Mouse (Mus musculus): ENCODE data around the gene Tagln3.

The Tagln3 gene

GRCm38 (mm10) chr16:45718296-45718695, 6.1 kb downstream of the Tagln3 start:
- DNase-seq, result no peak

GRCm38 (mm10) chr16:45714489-45715150, 9.8 kb downstream of the Tagln3 start:
- DNase-seq, result no peak

GRCm38 (mm10) chr16:45713878-45714277, 10.5 kb downstream of the Tagln3 start:
- no peak for DNase-seq

GRCm38 (mm10) chr16:45713261-45713660, 11.1 kb downstream of the Tagln3 start:
- DNase-seq, result no peak

GRCm38 (mm10) chr16:45711263-45711662, 13.1 kb downstream of the Tagln3 start:
- DNase-seq, result peak; percentile 13

DNA sequence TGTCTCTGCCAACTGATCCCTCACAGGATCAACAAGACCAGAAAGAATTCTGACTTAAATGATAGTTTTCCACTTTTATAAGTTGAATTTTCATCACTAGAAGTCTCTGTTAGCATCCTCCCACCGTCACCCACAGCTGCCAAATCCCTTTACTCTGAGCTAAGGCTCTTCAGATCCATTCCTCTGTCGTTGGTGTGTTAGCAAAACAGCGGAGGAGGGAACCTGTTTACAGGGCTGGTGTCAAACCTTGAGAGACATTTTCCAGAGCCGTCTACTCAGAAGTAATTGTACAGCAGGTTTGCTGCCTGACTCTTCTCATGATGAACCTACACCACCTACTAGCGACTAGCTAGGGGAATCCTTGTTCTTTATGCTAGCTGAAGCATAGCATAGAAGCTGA, 25.1 kb downstream of the Tagln3 start:
- no peak for DNase-seq

GRCm38 (mm10) chr16:45697996-45698395, 26.4 kb downstream of the Tagln3 start:
- no peak for DNase-seq

GRCm38 (mm10) chr16:45695445-45696160, 28.8 kb downstream of the Tagln3 start:
- DNase-seq, result no peak

DNA sequence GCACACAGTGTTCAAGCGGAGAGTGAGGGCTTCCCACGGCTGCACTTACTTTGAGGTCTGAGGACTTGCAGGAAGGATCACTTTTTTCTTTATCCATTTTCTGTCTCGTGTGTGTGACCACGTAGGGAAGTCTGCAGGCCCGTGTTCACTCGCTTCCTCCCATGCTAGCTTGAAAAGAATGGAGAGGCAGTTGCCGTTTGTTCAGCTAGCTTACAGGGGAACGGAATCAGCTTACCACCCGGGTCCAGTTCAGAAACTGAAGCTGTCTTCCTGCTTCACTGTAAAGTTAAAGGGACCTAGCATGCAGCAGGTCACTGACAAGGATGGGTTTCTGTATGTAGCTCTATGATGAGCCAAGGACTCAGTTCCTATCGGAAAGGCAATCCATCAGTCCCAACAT, 30.9 kb downstream of the Tagln3 start, which contains the start of gene Tmprss7:
Gene Tmprss7 (minus strand): TSS at position 101 of the 400 bp plus-strand sequence.
- no peak for DNase-seq

DNA sequence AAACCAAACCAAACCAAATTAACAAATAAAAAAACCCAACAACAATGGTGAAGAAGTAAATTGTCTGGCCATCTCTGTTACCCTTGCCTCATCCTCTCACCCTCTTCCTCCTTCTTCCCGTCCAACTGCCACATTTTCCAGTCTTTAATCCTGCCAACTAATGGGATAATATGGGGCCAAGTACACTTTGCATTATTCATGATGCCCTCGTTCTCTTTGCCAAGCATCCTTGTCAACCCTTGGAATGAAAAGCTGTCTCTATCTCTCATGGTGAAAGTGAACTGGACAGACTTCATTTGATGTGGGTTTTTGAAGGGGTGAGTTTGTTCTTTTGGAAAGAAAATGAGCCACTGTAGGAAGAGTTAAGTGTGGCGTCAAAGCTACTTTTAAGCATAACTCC, 31.6 kb downstream of the Tagln3 start:
- no peak for DNase-seq

DNA sequence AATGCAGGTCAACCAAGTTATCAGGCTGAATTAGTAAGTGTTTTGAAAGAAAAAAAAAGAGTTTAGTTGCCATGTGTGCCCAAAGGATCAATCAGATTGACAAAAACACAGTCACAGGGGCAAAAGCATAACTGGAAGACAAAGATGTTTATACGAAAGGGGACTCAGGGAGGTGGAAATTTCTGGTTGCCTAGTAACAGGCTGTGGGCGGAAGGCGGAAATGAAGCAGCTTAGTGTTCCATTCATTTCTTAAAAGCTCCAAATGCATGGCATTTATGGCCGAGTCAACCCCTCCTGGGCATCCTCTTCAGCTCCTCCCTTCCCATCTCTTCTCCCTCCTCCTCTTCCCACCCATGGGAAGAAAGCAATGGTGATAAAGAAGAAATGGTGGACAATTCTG, 34.2 kb downstream of the Tagln3 start:
- DNase-seq, result peak; percentile 54

- no peak for DNase-seq
Measured at GRCm38 (mm10) chr16:45686833-45687232, 37.6 kb downstream of the Tagln3 start.

DNA sequence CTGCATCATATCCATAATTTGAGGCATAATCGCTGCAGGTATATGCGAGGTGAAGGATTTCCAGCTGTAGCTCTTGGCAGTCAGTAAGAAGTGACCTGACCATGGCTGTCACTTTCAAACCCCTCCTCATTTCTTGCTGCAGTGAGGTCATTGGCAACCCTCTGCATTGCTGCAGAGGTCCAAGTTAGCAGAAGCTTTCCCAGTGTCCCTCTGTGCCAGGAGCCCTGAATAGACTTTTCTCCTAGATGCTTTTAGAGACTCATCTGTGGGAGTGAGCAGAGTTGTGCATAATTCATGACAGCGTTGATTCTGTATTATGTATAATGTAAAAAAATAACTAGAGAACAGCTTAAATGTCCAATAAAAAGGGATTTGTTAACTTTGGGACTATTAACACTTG, 39.1 kb downstream of the Tagln3 start:
- no peak for DNase-seq

DNA sequence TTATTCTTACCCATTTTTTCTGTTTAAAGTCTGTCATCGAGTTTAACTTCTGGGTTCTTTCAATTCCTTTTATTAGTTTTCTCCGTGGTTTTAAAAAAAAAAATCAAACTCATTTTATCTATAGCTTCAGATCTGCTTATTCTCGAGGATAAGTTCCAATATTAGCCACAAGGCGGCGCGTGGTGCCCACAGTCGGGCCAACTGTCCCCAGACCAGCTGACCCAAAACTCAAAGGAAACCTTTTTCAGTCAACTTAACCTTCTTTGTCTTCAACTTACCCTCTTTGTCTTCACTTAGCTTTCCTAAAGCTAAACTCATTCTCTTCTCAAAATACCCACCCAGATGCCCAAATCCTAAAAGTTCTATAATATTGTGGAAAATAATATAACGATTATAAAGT, 39.6 kb downstream of the Tagln3 start:
- DNase-seq, result peak; percentile 81

GRCm38 (mm10) chr16:45676462-45676861, 47.9 kb downstream of the Tagln3 start:
- peak; percentile 47 for DNase-seq

DNA sequence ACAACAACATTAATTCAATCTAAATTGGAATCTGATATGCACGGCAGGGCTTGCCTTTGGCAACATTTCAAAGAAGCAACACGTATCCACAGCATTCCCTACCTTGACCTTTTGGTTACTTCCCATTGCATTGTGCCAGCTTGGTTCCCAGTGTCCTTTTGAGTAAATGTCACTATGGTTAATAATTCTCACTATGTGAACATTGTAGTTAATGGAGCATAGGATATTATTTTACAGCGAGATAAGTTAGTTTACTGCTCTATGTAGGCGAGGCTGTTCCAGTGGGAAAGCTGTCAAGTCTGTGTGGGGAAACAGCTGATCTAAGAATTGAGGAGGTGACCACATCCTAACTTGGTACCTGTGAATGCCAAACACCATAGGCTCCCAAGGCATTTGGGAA, 54.4 kb downstream of the Tagln3 start:
- no peak for DNase-seq

DNA sequence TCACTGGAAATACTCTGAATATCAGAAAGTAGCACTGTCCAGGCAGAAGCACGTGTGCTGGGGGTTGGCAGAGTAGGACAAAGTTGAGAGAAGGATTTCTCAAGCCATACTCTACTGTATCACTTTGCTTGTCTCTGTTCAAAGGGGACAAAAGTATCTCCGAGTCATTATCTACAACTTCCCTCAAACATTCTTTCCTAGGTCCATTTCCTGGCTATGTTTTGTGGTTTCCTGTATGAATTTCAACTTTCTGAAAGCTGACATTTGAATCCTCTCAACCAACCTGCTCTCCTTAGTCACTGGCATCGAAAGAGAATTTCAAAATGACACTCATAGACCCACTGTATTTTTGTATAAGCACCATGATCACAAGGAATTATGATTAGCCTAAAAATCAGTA, 56.2 kb downstream of the Tagln3 start:
- DNase-seq, result no peak

DNA sequence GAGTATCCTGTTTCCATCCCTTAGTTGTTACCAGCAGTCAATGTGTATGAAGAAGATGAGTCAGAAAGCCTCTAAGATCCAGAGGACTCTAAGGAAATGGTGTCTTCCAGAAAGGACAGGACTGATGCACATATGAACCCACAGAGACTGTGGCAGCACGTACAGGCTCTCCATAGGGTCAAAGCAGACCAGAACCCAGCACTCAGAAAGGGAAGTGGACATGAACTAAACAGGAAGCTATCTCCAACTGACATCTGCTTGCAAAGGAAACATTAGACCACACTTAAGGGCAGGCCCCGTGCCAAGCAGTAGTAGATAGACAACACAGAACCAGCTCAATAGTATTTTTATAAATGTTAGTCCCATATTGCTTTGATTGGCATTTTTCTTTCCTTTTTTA, 58.3 kb downstream of the Tagln3 start:
- no peak for DNase-seq

GRCm38 (mm10) chr16:45662381-45662780, 62.0 kb downstream of the Tagln3 start:
- DNase-seq, result no peak

All from embryo, embryonic 11 days (tissue).